Mouse (Mus musculus): ENCODE measurements around the gene Dmrtc2.
"Not testable (repeated sequence)": the region's sequence is repeated elsewhere in the genome, so short reads cannot be mapped to it uniquely, and the experiment has no call there.

The Dmrtc2 gene

DNA sequence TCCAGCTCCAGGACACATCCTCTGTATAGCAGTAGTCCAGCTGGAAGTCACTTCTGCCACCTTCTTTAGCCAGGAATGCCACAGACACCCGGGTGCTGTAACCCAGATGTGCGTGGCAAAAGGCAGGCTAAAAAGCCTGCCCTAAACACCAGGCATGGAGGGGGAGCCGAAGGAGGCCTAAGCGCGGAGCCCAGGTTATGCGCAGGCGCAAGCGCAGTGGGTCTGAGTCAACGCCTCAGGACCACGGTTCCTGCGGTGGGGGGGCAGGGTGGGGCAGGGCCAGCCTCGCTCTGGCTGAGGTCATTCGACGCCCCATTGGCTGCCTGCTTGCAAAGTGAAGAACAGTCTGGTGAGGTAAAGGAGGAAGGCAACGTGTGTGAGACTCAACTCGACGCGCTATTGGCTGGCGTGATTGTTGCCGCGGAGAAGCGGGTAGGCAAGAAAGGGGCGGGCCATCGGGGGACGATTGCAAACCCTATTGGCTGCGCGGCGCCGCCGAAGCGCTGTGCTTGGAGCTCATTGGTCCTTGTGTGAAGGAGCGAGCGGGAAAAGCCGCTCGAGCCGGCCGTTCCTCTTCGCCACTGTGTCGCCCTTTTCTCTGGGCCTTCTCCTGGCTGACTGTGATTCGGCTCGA lies at the start of gene Dmrtc2, which contains the start of gene Lypd4:
Gene Dmrtc2, plus strand, starts transcription at position 526 of the 634 bp plus-strand sequence.
Gene Lypd4, minus strand, starts transcription at position 410 of the 634 bp plus-strand sequence.
- DNase-seq (ENCODE audit: low spot score) = no peak

DNA sequence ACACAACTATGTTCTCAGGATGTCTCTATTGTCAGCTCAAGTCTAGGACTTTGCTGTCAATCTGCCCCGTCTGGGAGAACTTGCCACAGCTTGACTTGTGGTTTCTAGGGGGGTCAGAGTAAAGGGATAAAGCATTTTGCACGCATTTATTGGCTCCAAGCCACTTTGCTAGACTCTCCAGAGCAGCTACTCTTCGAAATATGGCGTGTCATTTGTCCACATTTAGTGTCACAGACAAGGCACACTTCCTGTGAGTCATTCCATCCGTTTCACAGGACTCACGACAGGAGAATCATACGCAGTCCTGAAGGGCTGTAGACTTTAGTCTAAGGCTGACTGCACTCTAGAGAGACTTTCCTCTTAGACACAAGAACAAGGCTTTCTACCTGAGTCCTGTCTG lies 45.4 kb upstream of the Dmrtc2 start:
- no peak for DNase-seq (ENCODE audit: low spot score)

DNA sequence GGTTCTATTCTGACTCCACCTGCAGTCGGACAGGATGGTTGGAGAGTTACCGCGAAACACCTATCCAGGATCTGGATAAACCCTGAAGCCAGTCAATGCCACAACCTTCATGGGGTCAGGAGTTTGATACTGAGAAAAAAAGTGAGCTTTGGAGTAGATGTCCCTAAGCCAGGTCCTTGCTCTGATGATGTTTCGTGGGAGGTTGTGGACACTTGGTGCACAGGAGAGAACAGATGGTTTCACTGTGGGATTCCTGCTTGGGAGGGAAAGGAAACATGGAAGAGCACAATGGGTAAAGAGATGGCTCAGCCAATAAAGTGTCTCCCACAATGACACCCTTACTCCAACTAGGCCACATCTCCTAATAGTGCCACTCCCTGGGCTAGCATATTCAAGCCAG lies 42.7 kb upstream of the Dmrtc2 start:
- DNase-seq (ENCODE audit: low spot score) = no peak

DNA sequence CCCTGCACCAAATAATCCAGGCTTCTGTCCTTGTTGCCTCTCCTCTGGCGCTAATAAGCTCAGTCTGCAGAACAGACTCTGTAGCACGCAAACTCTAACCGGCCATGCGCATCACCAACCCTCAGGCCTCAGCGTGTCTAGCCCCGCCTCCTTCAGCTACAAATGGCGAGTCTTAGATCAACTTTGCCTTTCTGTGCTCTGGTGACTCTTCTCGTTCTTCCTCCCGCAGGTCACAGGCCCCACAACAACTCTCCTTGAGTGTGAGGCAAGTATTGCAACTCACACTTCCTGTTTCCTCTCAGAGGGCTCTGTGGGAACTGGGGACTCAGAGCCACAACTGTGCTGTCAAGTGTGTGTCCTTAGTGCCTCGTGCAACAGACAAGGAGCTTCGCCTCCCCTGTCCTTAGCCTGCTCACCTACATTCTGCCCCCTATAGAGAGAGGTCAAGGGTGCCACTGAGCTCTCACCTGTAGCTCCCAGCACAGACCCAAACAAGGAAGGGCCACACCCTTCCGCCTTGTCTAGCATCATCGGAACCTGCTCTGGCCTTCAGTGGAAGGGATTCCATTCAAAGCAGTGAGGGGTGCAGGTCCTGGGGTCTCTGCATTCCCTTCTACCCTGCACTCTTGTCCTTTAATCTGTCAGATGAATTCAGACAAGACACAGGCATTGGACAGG lies 31.0 kb upstream of the Dmrtc2 start:
- DNase-seq (ENCODE audit: low spot score) = not testable (repeated sequence)

DNA sequence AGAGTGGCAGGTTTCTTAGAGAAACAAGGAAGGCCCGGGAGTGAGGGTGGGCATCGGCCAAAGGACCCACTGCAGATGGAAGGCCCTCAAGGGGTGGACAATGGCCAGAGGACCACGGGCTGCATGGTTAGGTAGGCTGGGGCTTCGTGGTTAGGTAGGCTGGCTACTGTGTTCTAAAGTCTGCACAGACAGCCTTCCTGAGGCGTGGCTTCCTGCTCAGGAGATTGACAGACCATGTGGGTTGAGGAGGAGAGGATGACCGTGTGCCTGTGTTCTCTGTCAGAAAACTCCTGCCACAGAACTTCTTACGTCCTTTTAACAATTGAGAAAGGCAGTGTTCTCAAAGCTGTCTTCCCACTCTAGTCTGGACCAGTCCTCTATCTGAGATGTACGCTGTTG lies 30.4 kb upstream of the Dmrtc2 start:
- DNase-seq (ENCODE audit: low spot score) = no peak

DNA sequence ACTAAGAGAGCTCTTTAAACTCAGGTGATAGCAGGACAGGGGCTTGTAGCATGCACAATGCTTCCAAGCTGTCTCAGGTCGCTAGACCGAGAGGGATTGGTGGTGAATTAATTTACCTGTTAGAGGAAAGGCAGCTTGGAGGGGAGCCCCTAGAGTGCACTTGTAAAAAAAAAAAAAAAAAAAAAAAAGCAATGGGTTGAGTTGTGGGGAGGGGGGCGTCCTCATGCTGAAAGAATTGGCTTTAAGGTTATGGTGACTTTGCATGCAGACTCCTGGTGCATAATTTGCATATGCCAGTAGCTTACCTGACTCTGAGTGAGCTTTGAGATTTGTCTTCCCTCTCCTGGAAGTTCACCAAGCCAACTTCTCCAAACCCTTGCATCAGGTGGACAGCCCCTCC lies 29.5 kb upstream of the Dmrtc2 start:
- DNase-seq (ENCODE audit: low spot score) = no peak

DNA sequence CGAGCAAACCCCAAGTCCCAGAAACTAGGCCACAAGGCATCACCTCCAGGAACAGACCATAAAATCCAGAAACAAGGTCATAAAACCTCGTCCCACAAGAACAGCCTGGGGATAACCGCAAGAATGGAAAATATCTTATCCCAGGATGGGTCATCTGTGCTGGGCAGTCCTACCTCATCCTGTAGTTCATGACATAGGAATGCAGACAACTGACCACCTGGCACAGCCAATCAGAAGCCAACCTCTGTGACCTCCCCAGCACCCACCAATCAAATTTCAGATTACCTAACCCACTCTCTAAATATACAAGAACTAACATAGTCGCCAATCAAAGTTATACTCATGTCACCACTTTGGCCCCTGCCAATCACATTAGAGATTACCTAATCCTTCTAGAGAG lies 28.8 kb upstream of the Dmrtc2 start:
- DNase-seq (ENCODE audit: low spot score) = no peak

DNA sequence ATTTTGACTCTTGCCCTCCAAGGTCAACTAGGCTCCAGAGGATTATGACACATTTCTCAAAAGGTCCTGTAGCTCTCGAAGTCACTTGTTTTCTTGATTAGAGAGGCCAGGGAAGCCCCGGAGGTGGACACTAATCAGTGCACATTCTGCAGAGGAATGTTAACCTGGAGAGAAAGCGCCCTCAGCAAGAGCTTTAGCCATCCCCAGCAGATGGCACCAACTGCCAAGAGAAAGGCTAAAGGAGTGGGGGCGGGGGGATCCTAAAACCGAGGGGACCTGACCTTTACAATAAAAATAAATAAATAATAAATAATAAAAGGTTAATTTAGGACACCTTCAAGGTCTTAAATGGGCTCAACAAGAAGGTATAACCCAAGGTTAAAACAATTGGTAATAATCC lies 25.7 kb upstream of the Dmrtc2 start:
- no peak for DNase-seq (ENCODE audit: low spot score)

DNA sequence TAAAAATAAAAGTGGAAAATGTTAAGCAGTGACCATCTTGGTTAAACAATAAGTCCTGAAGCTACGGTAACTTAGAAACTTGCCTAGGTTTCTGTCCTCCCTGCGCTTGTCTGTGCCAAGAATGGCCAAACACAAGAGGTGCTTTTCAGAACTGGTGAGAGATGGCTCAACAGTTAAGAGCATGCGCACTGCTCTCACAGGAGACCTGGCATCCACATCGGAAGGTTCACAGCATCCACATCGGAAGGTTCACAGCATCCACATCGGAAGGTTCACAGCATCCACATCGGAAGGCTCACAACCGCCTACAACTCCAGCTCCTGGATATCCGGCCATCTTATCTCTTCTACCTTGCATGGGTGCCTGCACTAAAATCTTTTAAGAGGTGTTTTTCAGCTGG lies 24.7 kb upstream of the Dmrtc2 start:
- DNase-seq (ENCODE audit: low spot score) = no peak

DNA sequence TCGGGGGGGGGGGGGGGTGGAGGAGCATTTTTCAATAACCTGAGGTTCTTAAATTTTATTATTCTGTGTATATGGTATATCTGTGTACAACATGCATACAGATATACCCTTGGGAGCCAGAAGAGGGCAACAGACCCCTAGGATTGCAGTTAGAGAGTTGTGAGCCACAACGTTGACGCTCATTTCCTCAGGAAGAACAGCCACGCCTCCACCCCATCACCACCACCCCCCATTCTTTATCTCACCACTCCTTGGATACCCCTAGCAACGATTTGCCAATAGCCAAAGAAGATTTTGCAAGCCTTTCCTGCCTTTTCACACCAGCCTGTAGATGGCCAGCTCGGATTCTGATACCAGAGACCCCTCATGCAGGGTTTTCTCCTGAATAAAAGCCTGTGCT lies 24.1 kb upstream of the Dmrtc2 start:
- peak; percentile 63 for DNase-seq (ENCODE audit: low spot score)

DNA sequence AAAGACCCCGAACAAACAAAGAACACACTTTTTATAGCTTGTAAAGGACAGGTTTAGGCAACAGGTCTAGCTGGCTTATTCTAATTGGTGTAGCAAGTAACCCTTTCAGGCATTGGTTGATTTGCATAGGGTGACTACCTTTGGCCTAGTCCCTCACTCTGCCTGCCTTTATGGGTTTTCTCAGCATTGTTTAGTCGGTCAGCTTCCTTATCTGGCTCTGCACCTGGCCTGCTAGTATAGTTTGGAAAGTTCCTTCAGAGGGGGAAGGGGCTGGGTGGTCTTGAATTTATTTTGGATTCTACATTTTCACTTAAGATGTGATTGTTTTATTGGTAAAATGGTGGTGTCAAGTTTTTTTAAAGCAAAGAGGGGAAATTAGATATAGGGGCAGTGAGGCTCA lies 23.3 kb upstream of the Dmrtc2 start:
- DNase-seq (ENCODE audit: low spot score) = not testable (repeated sequence)

DNA sequence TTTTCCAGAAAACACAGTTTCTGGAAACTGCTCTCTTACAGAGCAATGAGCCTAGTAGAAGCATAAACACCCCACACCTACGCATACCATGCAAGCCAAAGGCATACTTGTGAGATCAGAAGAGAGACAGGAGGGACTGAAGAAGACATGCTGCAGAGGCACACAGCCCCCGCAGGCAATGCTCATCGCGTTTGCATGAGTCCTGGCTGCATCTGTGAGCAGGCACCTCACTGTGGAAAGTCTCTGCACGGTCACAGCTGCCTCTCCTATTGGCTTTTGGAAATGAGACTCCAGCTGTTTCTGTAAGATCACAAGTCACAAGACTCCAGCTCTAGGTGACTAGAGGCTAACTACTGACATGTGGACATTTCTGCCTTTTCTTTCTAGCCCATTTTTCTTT lies 19.7 kb upstream of the Dmrtc2 start:
- DNase-seq (ENCODE audit: low spot score) = peak; percentile 57

DNA sequence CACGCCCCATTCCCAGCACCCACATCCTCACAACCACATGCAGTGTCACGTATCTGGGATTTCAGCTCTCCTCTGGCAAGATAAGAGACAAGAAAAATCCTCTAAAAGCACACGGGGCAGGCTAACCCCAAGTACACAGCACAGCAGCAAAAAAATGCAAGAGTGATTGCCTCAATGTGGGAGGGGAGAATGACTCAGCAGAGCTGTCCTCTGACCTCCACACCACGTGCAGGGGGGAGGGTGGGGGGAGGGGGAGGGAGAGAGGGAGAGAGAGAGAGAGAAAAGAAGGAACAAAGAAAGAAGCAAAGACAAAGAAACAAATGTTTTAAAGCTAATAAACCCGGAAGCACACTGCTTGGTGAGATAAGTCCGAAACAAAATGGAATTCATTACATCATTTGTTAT lies 19.0 kb upstream of the Dmrtc2 start:
- DNase-seq (ENCODE audit: low spot score) = peak; percentile 87

DNA sequence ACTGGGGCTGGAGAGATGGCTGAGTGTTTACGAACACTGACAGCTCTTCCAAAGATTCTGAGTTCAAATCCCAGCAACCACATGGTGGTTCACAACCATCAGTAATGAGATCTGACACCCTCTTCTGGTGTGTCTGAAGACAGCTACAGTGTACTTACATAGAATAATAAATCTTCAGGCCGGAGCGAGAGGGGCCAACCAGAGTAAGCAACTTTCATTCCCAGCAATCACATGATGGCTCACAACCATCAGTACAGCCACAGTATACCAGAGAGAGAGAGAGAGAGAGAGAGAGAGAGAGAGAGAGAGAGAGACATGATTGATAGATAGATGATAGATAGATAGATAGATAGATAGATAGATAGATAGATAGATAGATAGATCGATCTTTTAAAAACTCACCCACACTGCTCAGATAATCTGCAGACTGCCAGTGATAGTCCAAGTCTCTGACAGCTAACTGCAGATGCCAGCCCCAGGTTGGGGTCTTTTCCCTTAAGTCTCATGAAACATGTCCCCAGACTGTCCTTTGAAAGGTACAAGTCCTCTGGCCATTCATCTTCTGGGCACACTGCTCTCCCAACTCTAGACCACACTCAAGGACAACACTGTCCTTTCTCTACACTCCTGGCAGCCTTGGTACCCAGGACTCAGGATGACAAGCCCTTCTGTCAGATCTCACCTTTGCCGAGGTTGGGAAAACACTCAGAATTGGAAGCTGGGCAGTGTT lies 18.1 kb upstream of the Dmrtc2 start:
- no peak for DNase-seq (ENCODE audit: low spot score)

DNA sequence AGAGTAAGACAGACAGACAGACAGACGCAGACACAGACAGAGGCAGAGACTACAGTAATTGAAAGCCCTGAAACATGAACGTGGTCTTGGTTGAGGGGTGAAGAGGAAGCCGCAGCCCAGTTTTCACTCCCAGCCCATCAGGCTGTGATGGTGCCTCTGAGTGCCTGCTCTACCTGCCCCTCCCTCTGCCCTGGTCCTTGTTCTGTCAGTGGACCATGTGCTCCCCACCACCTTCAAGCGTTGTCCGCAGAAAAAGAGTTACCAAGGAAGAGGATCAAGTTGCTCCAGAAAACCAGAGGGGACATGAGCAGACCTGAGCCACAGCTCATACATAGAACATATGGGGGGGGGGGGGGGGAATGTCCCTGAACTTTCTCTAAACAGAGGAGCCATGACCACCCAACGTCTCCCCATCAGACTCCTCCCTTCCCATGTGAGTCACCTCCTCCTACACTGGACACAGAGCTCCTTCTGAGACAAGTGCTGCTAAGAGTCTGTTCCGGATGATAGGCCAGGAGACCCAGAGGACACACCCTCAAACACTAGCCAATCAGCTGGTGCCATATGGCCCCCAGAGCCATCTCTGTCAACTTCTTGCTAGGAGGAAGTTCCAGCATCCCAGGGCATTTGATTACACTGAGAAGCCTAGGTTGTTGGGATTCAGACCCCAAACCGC lies 17.2 kb upstream of the Dmrtc2 start:
- peak; percentile 27 for DNase-seq (ENCODE audit: low spot score)

DNA sequence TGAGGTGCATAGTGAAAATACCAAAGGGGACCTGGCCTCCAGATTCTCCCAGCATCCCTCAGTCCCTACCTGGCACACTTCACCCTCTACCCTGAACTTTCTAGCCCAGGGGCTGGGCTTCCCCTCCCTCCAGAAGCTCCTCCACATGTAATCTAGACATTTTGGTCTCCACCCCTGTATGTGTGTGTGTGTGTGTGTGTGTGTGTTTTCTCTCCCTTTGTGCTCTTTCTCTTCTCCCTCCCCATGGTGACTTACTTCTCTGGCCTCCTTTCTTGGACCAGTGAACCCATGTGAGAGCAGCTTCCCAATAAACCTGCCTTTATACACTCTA lies 16.7 kb upstream of the Dmrtc2 start:
- DNase-seq (ENCODE audit: low spot score) = no peak

DNA sequence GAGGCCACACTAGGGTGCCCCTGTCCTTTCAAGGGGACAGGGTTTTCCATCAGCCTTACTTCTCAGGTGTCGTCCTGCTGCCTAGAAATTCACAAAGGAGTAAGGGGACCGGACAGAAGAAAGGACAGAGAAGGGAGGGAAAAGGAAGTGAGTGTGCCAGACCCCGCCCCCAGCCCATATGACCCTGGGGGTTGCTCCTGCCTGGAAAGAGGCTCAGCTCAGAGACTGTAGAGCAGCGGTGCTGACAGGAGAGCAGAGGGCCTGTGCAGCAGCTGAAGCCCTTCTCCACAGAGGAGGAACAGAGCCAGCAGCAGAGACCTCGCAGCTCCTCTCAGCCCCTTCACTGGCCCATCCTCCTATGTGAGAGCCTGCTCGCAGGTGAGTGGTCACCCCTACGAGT lies 16.2 kb upstream of the Dmrtc2 start:
- DNase-seq (ENCODE audit: low spot score) = no peak

DNA sequence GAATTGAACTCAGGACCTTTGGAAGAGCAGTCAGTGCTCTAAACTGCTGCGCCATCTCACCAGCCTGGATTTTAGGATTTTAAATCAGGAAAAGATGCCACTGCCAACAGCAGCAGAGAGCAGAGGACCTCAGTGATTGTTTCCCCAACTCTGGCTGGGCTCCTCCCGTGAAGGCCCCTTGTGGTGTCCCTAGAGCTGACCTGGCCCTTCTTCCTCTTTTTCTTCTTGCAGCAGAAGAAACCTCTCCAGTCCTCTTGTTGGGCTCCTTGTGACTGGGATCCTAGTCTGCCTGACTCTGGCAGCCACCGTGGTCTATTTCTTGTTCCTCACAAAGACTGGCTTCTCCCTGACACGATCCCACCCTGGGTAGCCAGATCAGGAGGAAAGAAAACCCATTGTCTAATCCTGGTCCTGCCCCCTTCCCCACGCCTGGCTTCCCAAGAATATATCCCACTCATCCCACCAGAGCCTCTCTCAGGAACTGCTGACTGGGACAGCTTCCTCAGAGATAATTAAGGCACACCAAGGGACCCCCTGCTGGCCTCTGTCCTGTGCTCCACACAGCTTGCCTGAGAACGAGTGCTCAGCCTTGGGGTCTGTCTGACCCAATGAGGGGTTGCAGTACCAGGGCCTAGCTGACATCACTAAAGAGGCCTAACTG lies 13.3 kb upstream of the Dmrtc2 start:
- no peak for DNase-seq (ENCODE audit: low spot score)

DNA sequence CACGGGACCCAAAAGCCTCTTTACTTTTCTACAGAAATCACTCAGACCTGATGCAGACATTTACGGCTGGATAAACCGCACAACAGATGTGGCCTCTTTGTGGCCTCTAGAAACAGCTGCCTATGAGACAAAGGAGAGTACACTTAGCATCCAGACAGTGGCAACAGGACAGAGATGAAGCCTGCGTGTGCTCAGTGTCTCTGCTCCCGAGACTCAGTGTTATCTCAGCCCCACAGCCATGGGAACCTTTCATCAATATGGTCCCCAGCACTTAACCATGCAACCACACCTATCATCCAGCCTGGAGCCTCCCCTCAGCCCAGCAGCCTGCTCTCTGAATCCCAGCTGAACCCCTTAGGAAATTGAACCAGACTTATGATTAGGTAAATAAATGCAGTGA lies 10.6 kb upstream of the Dmrtc2 start:
- no peak for DNase-seq (ENCODE audit: low spot score)

DNA sequence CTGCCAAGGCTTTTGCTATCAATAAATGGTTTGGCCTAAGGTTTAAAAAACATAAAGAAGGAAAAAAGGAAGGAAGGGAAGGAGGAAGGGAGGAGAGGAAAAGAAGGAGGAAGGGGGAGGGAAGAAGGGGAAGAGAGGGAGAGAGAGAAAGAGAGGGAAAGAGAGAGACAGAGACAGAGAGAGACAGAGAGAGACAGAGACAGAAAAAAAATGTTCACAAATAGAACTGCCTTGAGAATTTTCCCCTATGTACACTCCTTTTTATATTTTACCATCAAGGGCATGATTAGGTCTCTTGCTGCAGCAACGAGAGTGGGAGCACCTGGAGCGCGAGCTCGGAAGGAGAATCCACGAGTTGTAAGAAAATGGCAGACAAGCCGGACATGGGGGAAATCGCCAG lies 7.9 kb upstream of the Dmrtc2 start, which contains the start of gene Gm9844:
Gene Gm9844, plus strand, starts transcription at position 301 of the 400 bp plus-strand sequence.
- DNase-seq (ENCODE audit: low spot score) = no peak

DNA sequence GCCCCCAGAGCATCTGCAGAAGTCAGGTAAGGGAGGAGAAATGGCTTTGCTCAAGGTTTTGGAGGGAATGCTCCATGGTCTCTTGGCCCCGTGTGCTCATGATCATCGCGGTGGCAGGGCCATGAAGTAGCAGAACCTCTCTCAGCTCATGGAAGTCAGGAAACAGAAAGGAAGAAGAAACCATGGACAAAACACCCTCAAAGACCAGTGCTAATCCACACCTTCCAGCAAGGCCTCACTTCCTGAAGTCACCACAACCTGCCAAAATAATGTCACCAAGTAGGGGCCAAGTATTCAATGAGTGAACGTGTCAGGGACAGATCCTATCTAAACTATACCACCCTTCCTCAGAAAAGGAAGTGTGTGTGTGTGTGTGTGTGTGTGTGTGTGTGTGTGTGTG lies 7.0 kb upstream of the Dmrtc2 start:
- DNase-seq (ENCODE audit: low spot score) = no peak

DNA sequence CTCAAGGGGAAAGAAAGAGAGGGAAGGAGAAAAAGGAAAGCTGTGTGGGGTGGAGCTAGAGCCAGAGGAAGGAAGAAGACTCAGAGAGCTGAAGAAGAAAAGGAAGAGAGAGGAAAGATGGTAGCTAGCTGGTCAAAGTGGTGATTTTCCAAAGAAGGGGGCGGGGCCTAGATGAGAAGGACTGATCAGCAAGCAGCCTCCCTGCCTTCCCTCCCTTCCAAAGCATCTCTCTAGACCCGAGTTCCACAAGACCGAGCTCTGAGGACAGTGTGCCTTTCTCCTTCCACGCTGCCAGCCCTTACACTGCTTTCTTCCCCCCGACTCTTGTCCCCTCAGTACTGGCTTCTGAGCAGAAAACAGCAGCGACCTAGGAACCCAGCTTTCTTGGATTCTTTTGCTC lies 5.7 kb upstream of the Dmrtc2 start:
- DNase-seq (ENCODE audit: low spot score) = no peak

Measured in yolk sac, embryonic 10.5 days (tissue).